Mouse (Mus musculus): ENCODE measurements around the gene A1cf. TPM values are rescaled to one million over a fixed set of nuclear protein-coding genes. Genes with fewer than 3 reads are reported as not detected.

The A1cf gene
- polyA plus RNA-seq (2015; fragmentation: Nextera tagmentation; extraction: Ambion mirVana), result 0.52 TPM in 1 of 2 replicates, not detected in the other

GRCm38 (mm10) chr19:31868521-31868920 lies at the start of gene A1cf:
TSS of gene A1cf (plus strand) at chr19:31868764.
- no peaks in the 10 kb centered on the region for H3K9me3 ChIP-seq
- no peak for ATAC-seq (ENCODE audit: insufficient number of reproducible peaks, insufficient read depth, low FRiP score, low TSS enrichment, low read depth)
- H3K27me3 ChIP-seq, result no peaks in the 10 kb centered on the region
- no peaks in the 10 kb centered on the region for H3K4me1 ChIP-seq
- no peak within 1 kb of the TSS for H3K27ac ChIP-seq
- no peak within 1 kb of the TSS for H3K4me3 ChIP-seq
- H3K36me3 ChIP-seq, result no peaks in the 10 kb centered on the region
- H3K9ac ChIP-seq, result no peak within 1 kb of the TSS
- 85% methylated on average over 7 of the region's 7 CpGs for WGBS
- H3K4me2 ChIP-seq, result no peak within 1 kb of the TSS

GRCm38 (mm10) chr19:31834250-31834649 lies 34.3 kb upstream of the A1cf start:
- H3K27me3 ChIP-seq, result no peaks in the 10 kb centered on the region
- H3K4me1 ChIP-seq, result no peaks in the 10 kb centered on the region
- H3K4me3 ChIP-seq, result no peak overlapping the region
- no peak for ATAC-seq (ENCODE audit: insufficient number of reproducible peaks, insufficient read depth, low FRiP score, low TSS enrichment, low read depth)
- no peak overlapping the region for H3K27ac ChIP-seq
- WGBS, result 88% methylated on average over 5 of the region's 5 CpGs
- H3K36me3 ChIP-seq, result no peaks in the 10 kb centered on the region
- H3K9ac ChIP-seq, result no peak overlapping the region
- no peak overlapping the region for H3K4me2 ChIP-seq
- no peaks in the 10 kb centered on the region for H3K9me3 ChIP-seq

- Histone ChIP-seq H3K27ac (no peak overlapping the region), H3K9me3 (no peaks in the 10 kb centered on the region), H3K4me1 (no peaks in the 10 kb centered on the region), H3K4me2 (no peak overlapping the region), H3K9ac (no peak overlapping the region), H3K36me3 (no peaks in the 10 kb centered on the region), H3K27me3 (no peaks in the 10 kb centered on the region), H3K4me3 (no peak overlapping the region)
- 70% methylated on average over 3 of the region's 3 CpGs for WGBS
- no peak for ATAC-seq (ENCODE audit: insufficient number of reproducible peaks, insufficient read depth, low FRiP score, low TSS enrichment, low read depth)
These were observed 6.7 kb upstream of the A1cf start for GRCm38 (mm10) chr19:31861909-31862308.

- H3K27ac ChIP-seq, result no peak overlapping the region
- no peaks in the 10 kb centered on the region for H3K36me3 ChIP-seq
- H3K9me3 ChIP-seq, result no peaks in the 10 kb centered on the region
- H3K4me3 ChIP-seq, result no peak overlapping the region
- H3K4me1 ChIP-seq, result no peaks in the 10 kb centered on the region
- no peak overlapping the region for H3K9ac ChIP-seq
- no peak overlapping the region for H3K4me2 ChIP-seq
- no peak for ATAC-seq (ENCODE audit: insufficient number of reproducible peaks, insufficient read depth, low FRiP score, low TSS enrichment, low read depth)
- no peaks in the 10 kb centered on the region for H3K27me3 ChIP-seq
- WGBS, result 72% methylated on average over 6 of the region's 6 CpGs
These were observed 5.9 kb upstream of the A1cf start for GRCm38 (mm10) chr19:31862512-31863249.

GRCm38 (mm10) chr19:31865451-31865850 lies 3.1 kb upstream of the A1cf start:
- H3K27me3 ChIP-seq, result no peaks in the 10 kb centered on the region
- H3K4me2 ChIP-seq, result no peak overlapping the region
- H3K27ac ChIP-seq, result no peak overlapping the region
- H3K9ac ChIP-seq, result no peak overlapping the region
- no peaks in the 10 kb centered on the region for H3K9me3 ChIP-seq
- H3K4me1 ChIP-seq, result no peaks in the 10 kb centered on the region
- H3K4me3 ChIP-seq, result no peak overlapping the region
- 84% methylated on average over 4 of the region's 4 CpGs for WGBS
- no peak for ATAC-seq (ENCODE audit: insufficient number of reproducible peaks, insufficient read depth, low FRiP score, low TSS enrichment, low read depth)
- no peaks in the 10 kb centered on the region for H3K36me3 ChIP-seq

- ATAC-seq (ENCODE audit: insufficient number of reproducible peaks, insufficient read depth, low FRiP score, low TSS enrichment, low read depth), result no peak
- H3K9me3 ChIP-seq, result no peaks in the 10 kb centered on the region
- 84% methylated on average over 4 of the region's 4 CpGs for WGBS
- no peaks in the 10 kb centered on the region for H3K4me1 ChIP-seq
- no peak overlapping the region for H3K27ac ChIP-seq
- no peak overlapping the region for H3K4me2 ChIP-seq
- no peak overlapping the region for H3K4me3 ChIP-seq
- H3K36me3 ChIP-seq, result no peaks in the 10 kb centered on the region
- H3K27me3 ChIP-seq, result no peaks in the 10 kb centered on the region
- no peak overlapping the region for H3K9ac ChIP-seq
These were observed 488 bp upstream of the A1cf start for GRCm38 (mm10) chr19:31868076-31868475.

- H3K27ac ChIP-seq, result no peak overlapping the region
- H3K9me3 ChIP-seq, result no peaks in the 10 kb centered on the region
- no peak overlapping the region for H3K4me2 ChIP-seq
- no peaks in the 10 kb centered on the region for H3K4me1 ChIP-seq
- H3K9ac ChIP-seq, result no peak overlapping the region
- WGBS, result 85% methylated on average over 6 of the region's 6 CpGs
- no peaks in the 10 kb centered on the region for H3K27me3 ChIP-seq
- ATAC-seq (ENCODE audit: insufficient number of reproducible peaks, insufficient read depth, low FRiP score, low TSS enrichment, low read depth), result no peak
- no peaks in the 10 kb centered on the region for H3K36me3 ChIP-seq
- no peak overlapping the region for H3K4me3 ChIP-seq
These were observed 407 bp downstream of the A1cf start for GRCm38 (mm10) chr19:31868971-31869370.

- no peaks in the 10 kb centered on the region for H3K4me1 ChIP-seq
- no peaks in the 10 kb centered on the region for H3K27me3 ChIP-seq
- no peak overlapping the region for H3K9ac ChIP-seq
- no peak overlapping the region for H3K4me3 ChIP-seq
- H3K4me2 ChIP-seq, result no peak overlapping the region
- H3K36me3 ChIP-seq, result no peaks in the 10 kb centered on the region
- ATAC-seq (ENCODE audit: insufficient number of reproducible peaks, insufficient read depth, low FRiP score, low TSS enrichment, low read depth), result no peak
- 73% methylated on average over 2 of the region's 2 CpGs for WGBS
- H3K27ac ChIP-seq, result no peak overlapping the region
- H3K9me3 ChIP-seq, result no peaks in the 10 kb centered on the region
These were observed 2.8 kb downstream of the A1cf start for GRCm38 (mm10) chr19:31871377-31871776.

- ATAC-seq (ENCODE audit: insufficient number of reproducible peaks, insufficient read depth, low FRiP score, low TSS enrichment, low read depth), result no peak
These were observed 9.4 kb downstream of the A1cf start for GRCm38 (mm10) chr19:31877968-31878367.

GRCm38 (mm10) chr19:31884594-31884993 lies 16.0 kb downstream of the A1cf start:
- H3K27me3 ChIP-seq, result no peaks in the 10 kb centered on the region
- H3K36me3 ChIP-seq, result no peaks in the 10 kb centered on the region
- no peak overlapping the region for H3K27ac ChIP-seq
- H3K4me1 ChIP-seq, result no peaks in the 10 kb centered on the region
- WGBS, result 79% methylated on average over 4 of the region's 4 CpGs
- H3K9ac ChIP-seq, result no peak overlapping the region
- no peak for ATAC-seq (ENCODE audit: insufficient number of reproducible peaks, insufficient read depth, low FRiP score, low TSS enrichment, low read depth)
- no peak overlapping the region for H3K4me3 ChIP-seq
- no peaks in the 10 kb centered on the region for H3K9me3 ChIP-seq
- H3K4me2 ChIP-seq, result no peak overlapping the region

More at GRCm38 (mm10) chr19:31877968-31878367, 9.4 kb downstream of the A1cf start:
- no peak overlapping the region for H3K27ac ChIP-seq
- H3K4me2 ChIP-seq, result no peak overlapping the region
- no peak overlapping the region for H3K4me3 ChIP-seq
- H3K9ac ChIP-seq, result no peak overlapping the region
- H3K9me3 ChIP-seq, result no peaks in the 10 kb centered on the region
- no peaks in the 10 kb centered on the region for H3K4me1 ChIP-seq
- H3K27me3 ChIP-seq, result no peaks in the 10 kb centered on the region
- WGBS, result 80% methylated on average over 4 of the region's 4 CpGs
- H3K36me3 ChIP-seq, result no peaks in the 10 kb centered on the region

- no peak for ATAC-seq (ENCODE audit: insufficient number of reproducible peaks, insufficient read depth, low FRiP score, low TSS enrichment, low read depth)
- Histone ChIP-seq H3K9me3 (no peaks in the 10 kb centered on the region), H3K9ac (no peak overlapping the region), H3K36me3 (no peaks in the 10 kb centered on the region), H3K4me2 (no peak overlapping the region), H3K27me3 (no peaks in the 10 kb centered on the region), H3K4me3 (no peak overlapping the region), H3K4me1 (no peaks in the 10 kb centered on the region), H3K27ac (no peak overlapping the region)
- 94% methylated on average over 2 of the region's 2 CpGs for WGBS
These were observed 18.7 kb downstream of the A1cf start for GRCm38 (mm10) chr19:31887275-31887674.

GRCm38 (mm10) chr19:31889988-31890387 lies 21.4 kb downstream of the A1cf start:
- no peak for ATAC-seq (ENCODE audit: insufficient number of reproducible peaks, insufficient read depth, low FRiP score, low TSS enrichment, low read depth)
- H3K4me2 ChIP-seq, result no peak overlapping the region
- 52% methylated on average over 4 of the region's 4 CpGs for WGBS
- no peak overlapping the region for H3K9ac ChIP-seq
- no peaks in the 10 kb centered on the region for H3K36me3 ChIP-seq
- no peaks in the 10 kb centered on the region for H3K4me1 ChIP-seq
- H3K27ac ChIP-seq, result no peak overlapping the region
- no peak overlapping the region for H3K4me3 ChIP-seq
- H3K27me3 ChIP-seq, result no peaks in the 10 kb centered on the region
- no peaks in the 10 kb centered on the region for H3K9me3 ChIP-seq
